Mouse (Mus musculus) lung, postnatal 0 days (tissue): ENCODE data around the gene Aldh1l1.

Source experiments
- CTCF ChIP-seq: IDR thresholded peaks from 2 replicates; pipeline ENCODE4 v1.5.1; 2016; ENCODE audit warnings: antibody characterized with exemption, mild to moderate bottlenecking
- EP300 ChIP-seq: IDR thresholded peaks from 2 replicates; pipeline ENCODE4 v1.6.1; 2016; ENCODE audit warnings: antibody characterized with exemption, mild to moderate bottlenecking, control low read depth

DNA sequence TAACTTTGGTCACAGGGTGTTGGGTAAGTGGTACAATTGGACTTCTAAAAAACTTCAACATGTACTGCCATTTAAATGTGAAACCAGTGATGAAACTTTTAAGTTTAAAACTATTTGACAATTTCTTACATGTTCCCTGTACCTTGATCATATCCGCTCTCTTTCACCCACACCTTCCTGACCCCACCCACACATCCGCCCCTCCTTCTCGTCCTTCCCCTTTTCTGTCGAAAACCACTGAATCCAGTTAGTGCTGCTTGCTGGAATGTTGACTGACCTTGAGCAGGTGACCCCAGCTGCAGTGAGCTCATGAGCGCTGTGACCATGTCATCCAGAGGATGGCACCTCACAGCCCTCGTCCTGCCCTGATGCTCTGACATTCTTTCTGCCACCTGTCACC, 143.3 kb downstream of the Aldh1l1 start:
- TF ChIP-seq EP300: no peak
- no peak for TF ChIP-seq CTCF
